Mouse (Mus musculus) ovary, adult 2 months (tissue): ENCODE measurements around the gene Ipo5. TPM values are rescaled to one million over a fixed set of nuclear protein-coding genes. Genes with fewer than 3 reads are reported as not detected.

ENCODE experiments used
- polyA plus RNA-seq: library from polyadenylated mRNA; depleted of rRNA; stranded (reverse); fragments of >200 nt; gene quantifications from 2 replicates; pipeline ENCODE4 v1.2.3, GENCODE M21; 2012; rRNA removed

Ipo5 gene
- 26.6 and 33.3 TPM in 2 replicates for polyA plus RNA-seq

GRCm38 (mm10) chr14:120910733-120911324 lies at the start of gene Ipo5:
Gene Ipo5, plus strand, starts transcription at chr14:120911224.

Other genes starting within 250 kb of the Ipo5 start
- gene Farp1, start 124.0 kb downstream of the Ipo5 start, polyA plus RNA-seq: 24.7 and 27.3 TPM in 2 replicates